In the genomic region with DNA sequence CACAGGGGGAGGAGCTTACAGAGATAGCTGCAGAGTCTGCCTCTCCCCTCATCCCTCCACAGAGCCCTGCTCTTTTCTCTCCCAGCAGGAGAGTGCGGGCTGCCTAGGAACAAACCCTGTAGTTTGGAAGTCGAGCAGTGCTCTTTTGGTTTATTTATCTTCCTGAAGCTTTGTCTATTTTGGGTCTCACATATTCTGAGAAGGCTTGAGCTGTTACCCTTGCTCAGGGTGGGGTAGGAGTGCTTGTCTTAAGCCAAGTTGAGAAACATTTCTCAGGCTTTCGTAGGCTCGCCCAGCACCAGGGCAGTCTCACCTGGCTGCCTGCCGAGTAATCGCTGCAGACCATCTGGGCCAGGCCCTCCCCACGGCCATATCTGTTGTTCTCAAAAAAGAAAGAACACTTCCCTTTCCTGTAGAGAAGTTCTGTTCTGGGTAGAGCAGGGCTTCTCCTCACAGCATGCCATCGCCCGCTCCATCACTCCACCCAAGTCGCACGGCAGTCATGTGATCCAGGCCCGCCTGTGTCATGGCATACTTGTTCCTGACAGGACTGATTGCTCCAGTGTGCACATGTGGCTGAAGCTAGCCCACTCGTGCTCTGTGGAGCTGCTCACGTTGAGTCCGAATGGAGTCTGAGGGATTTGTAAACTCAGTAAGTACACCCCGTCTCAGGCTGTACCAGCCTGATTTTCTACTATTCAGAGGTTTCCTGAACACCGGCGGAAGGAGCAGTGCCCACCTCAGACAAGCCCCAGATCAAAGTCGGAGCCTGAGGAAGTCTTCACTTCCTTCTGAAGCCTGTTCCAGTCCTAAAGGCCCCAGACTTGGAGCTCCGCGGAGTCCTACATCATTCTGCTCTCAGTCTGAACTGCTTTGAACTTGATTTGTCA, we compare ENCODE assay signal across 8 mouse cellular contexts. TPM values are rescaled to one million over a fixed set of nuclear protein-coding genes. Genes with fewer than 3 reads are reported as not detected.
DNase-seq lines count a peak whose midpoint lies in the region; ATAC-seq lines count a peak whose summit lies in the region.

No protein-coding gene starts in this region.

- peak; percentile 44 for ATAC-seq in heart, embryonic 15.5 days (replicated peaks; ENCODE audit: insufficient number of reproducible peaks, insufficient read depth, low FRiP score, low read depth)

- H3K27me3 ChIP-seq in heart, embryonic 15.5 days = no peaks in the 10 kb centered on the region

- H3K9me3 ChIP-seq in heart, embryonic 15.5 days (replicated peaks) = no peaks in the 10 kb centered on the region

- H3K36me3 ChIP-seq in heart, embryonic 15.5 days = no peaks in the 10 kb centered on the region

- H3K4me3 ChIP-seq in heart, embryonic 15.5 days = peak overlapping the region; percentile 19

- peak overlapping the region; percentile 44 for H3K4me2 ChIP-seq in heart, embryonic 15.5 days

- H3K9ac ChIP-seq in heart, embryonic 15.5 days = no peak overlapping the region

- peak; percentile 7 to 13 for DNase-seq in thymus, adult 18-20 months
- DNase-seq in thymus, postnatal 10 days (ENCODE audit: low spot score in 2 of 2) = no peak
- DNase-seq in cerebellum, postnatal 36 days = peak; percentile 72 to 73
- DNase-seq in kidney, postnatal 10 days = peak; percentile 68
- peak; percentile 82 to 87 for DNase-seq in lung, adult 18-20 months
- peak; percentile 27 for DNase-seq in ovary, postnatal 14 days (ENCODE audit: low spot score)
- DNase-seq in thymus, postnatal 25 days = peak; percentile 12

- H3K27ac ChIP-seq in heart, embryonic 15.5 days = peak overlapping the region; percentile 48

- WGBS in heart, embryonic 15.5 days = 35% methylated on average over 21 of the region's 21 CpGs

- peaks cover 28% of the 10 kb centered on the region for H3K4me1 ChIP-seq in heart, embryonic 15.5 days (replicated peaks)

RNA-seq across cellular contexts. Expression of gene Ropn1l, which starts 35.5 kb away (rescaled TPM):
- polyA plus RNA-seq in heart, embryonic 15.5 days (2015; fragmentation: Nextera tagmentation; extraction: Ambion mirVana) = 1.7 and 2.2 TPM in 2 replicates

RNA-seq across cellular contexts. Expression of gene Ankrd33b, which starts 50.5 kb away (rescaled TPM):
- polyA plus RNA-seq in heart, embryonic 15.5 days (2015; fragmentation: Nextera tagmentation; extraction: Ambion mirVana) = 3.5 and 4.3 TPM in 2 replicates

Comparison
In these comparisons a context has a peak if more than half of its experiments do, and no peak if none do; other contexts are left out.
1. DNase-seq: peak in thymus, adult 18-20 months (2 of 2), cerebellum, postnatal 36 days (2 of 2), kidney, postnatal 10 days (single experiment), lung, adult 18-20 months (2 of 2), ovary, postnatal 14 days (single experiment) and thymus, postnatal 25 days (single experiment); none in thymus, postnatal 10 days (0 of 2).